Mouse (Mus musculus) hindbrain, embryonic 11.5 days (tissue): ENCODE measurements at regions not wholly inside any gene's neighbourhood (a gene's known extent, or its start where the extent isn't known, plus 50 kb on each side); places are given as distances from the start of the nearest gene placed in this dataset.

Experiments used
- ATAC-seq: fragments of 200-750 bp; cut with Nextera tagmentation; 2 replicates; pipeline ENCODE4 v1.8.0; 2017; ENCODE audit warnings: mild to moderate bottlenecking, moderate TSS enrichment, moderate library complexity; ENCODE audit not compliant: low FRiP score
- DNase-seq: peaks from one replicate; pipeline ENCODE4 v3.0.0-alpha.2; 2015; ENCODE audit warnings: low spot score
- H3K27ac ChIP-seq: fragments of 300-500 bp; sonication (generic); 2 replicates; pipeline ENCODE4 v1.5.1; 2014; ENCODE audit warnings: mild to moderate bottlenecking, low read depth, low read length
- H3K27me3 ChIP-seq: fragments of 300-500 bp; sonication (generic); 2 replicates; pipeline ENCODE4 v1.6.1; 2014; ENCODE audit warnings: mild to moderate bottlenecking, low read length, moderate library complexity, mixed read lengths; ENCODE audit not compliant: control insufficient read depth, insufficient read depth
- H3K36me3 ChIP-seq: fragments of 300-500 bp; sonication (generic); 2 replicates; pipeline ENCODE4 v1.6.1; 2014; ENCODE audit warnings: mild to moderate bottlenecking, low read length, moderate library complexity, mixed read lengths; ENCODE audit not compliant: control insufficient read depth, insufficient read depth
- H3K4me1 ChIP-seq: fragments of 300-500 bp; sonication (generic); replicated peaks from 2 replicates; pipeline ENCODE4 v1.6.1; 2014; ENCODE audit warnings: low read length, mixed read lengths; ENCODE audit not compliant: control insufficient read depth, insufficient read depth
- H3K4me2 ChIP-seq: fragments of 300-500 bp; sonication (generic); replicated peaks from 2 replicates; pipeline ENCODE4 v1.6.1; 2014; ENCODE audit warnings: mild to moderate bottlenecking, low read depth, low read length
- H3K4me3 ChIP-seq: fragments of 300-500 bp; sonication (generic); 2 replicates; pipeline ENCODE4 v1.5.1; 2014; ENCODE audit warnings: low read depth, low read length
- H3K9ac ChIP-seq: fragments of 300-500 bp; sonication (generic); 2 replicates; pipeline ENCODE4 v1.6.1; 2014; ENCODE audit warnings: low read depth, low read length
- H3K9me3 ChIP-seq: fragments of 300-500 bp; sonication (generic); 2 replicates; pipeline ENCODE4 v1.6.1; 2016; ENCODE audit warnings: low read length; ENCODE audit not compliant: control insufficient read depth
- WGBS: fragments of 180-500 bp; shearing (Covaris S2); extraction: QIAGEN DNeasy Blood & Tissue Kit; methylation state at CpG from one replicate; pipeline ENCODE4 v1.1.7; 2014; 5-methylcytosine and 5-hydroxymethylcytosine counted together

DNA sequence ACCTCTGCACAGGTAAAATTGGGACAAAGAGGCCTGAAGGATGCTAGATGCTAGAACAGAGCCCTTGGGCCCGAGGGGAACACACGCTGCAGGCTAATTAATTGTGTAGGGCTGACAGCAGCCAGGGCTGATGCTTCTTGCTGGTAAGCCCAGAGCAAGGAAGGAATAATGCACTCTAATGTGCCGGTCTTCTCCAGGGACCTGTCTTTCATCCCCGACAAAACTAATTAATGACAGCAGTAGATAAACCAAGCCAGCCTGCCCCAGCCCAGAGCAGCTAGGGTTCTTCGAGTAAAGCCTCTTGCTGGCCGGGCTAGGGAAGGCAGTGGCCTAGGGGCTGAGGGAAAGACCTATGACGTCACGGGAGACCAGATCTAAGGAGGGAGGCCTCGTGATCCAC is 124.1 kb upstream of the Unc5b start:
- H3K9ac ChIP-seq, result no peak overlapping the region
- H3K27ac ChIP-seq, result no peak overlapping the region
- WGBS, result 52% methylated on average over 9 of the region's 9 CpGs
- no peaks in the 10 kb centered on the region; the same call in 1 of the 2 replicates for H3K4me1 ChIP-seq
- no peak overlapping the region for H3K4me2 ChIP-seq
- DNase-seq (no peak), ATAC-seq (peak; percentile 79; the same call in 1 of the 2 replicates)
- H3K36me3 ChIP-seq, result no peaks in the 10 kb centered on the region
- H3K27me3 ChIP-seq, result no peaks in the 10 kb centered on the region
- H3K4me3 ChIP-seq, result no peak overlapping the region
- H3K9me3 ChIP-seq, result no peaks in the 10 kb centered on the region

DNA sequence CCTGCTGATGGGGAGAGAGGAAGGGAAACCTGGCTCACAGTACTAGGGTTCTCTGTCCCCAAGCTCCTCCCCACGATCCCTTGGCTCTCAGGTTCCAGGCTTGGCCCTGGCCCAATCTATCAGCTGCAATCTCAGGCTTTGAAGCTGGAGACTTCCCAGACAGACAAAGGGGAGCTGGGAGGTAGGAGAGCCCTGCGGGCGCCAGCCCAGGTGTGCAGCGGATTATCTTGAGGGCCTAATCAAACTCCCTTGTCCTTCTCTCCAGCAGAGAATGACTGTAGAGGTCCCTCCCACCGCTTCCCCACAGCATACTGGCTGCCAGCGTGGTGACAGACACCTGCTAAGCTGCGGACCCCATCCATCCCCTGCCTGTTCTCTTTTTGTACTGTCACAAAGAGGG is 121.1 kb upstream of the Unc5b start:
- H3K9me3 ChIP-seq, result no peaks in the 10 kb centered on the region
- no peaks in the 10 kb centered on the region for H3K27me3 ChIP-seq
- H3K36me3 ChIP-seq, result no peaks in the 10 kb centered on the region
- H3K4me1 ChIP-seq, result no peaks in the 10 kb centered on the region; the same call in 1 of the 2 replicates
- no peak overlapping the region for H3K4me3 ChIP-seq
- ATAC-seq, result no peak
- WGBS, result 14% methylated on average over 7 of the region's 7 CpGs
- no peak for DNase-seq
- no peak overlapping the region for H3K4me2 ChIP-seq
- no peak overlapping the region for H3K27ac ChIP-seq
- no peak overlapping the region for H3K9ac ChIP-seq

DNA sequence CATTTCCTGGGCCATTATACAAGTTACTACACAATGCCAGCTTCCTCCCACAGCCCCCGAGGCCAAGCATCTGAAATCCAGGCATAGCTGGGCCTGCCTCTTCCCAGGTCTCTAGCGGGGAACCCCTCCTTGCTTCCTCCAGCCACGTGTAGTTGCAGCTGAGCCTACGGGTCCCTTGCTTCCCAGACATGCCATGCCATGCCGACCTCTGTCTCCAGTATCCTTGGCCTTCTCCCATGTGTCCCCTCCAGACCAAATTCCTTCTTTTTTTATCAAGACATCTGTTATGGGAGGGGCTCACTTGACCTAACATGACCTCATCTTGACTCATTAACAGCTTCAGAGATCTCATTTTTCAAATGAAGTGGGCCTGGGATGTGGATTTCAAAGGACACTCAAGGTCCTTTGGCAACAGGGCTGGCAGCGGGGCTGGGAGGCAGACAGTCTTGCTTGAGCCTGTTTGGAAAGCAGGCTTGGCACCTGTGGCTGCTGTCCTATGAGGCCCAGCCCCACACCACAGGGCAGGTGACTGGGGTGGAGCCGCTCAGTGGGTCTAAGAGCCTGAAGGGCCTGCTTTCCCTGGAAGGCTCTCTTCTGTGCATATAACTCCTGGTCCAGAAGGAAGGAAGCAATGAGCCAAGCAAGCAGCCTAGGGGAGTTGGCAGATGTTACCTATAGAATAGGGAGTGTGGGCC is 117.7 kb upstream of the Unc5b start:
- H3K27me3 ChIP-seq, result 0 out of 2 replicates have a peak, but pooled peaks cover 3% of the 10 kb centered on the region
- WGBS, result 47% methylated on average over 7 of the region's 7 CpGs
- no peak overlapping the region for H3K4me2 ChIP-seq
- no peaks in the 10 kb centered on the region; the same call in 1 of the 2 replicates for H3K4me1 ChIP-seq
- no peaks in the 10 kb centered on the region for H3K9me3 ChIP-seq
- DNase-seq (no peak), ATAC-seq (no peak)
- H3K27ac ChIP-seq, result no peak overlapping the region
- no peaks in the 10 kb centered on the region for H3K36me3 ChIP-seq
- no peak overlapping the region for H3K9ac ChIP-seq
- H3K4me3 ChIP-seq, result no peak overlapping the region

DNA sequence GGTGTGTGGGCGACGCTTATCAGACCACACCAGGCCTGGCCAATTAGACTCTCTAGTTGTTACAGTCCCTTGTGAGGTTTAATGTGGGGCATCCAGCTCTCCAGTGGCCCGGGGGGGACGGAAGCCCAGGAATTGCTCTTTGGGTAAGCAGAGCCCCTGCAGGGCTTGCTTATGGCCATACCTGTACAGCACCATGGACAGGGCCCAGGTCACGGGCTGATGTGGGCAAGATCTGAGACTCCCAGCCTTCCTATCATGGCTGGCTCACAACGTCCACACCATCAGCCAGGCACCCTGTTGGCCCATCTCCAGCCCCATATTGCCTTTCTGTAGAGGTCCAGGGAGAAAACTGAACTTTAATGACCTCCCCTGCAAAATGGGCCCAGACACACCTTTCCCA is 111.7 kb upstream of the Unc5b start:
- 84% methylated on average over 6 of the region's 6 CpGs for WGBS
- no peak overlapping the region for H3K4me3 ChIP-seq
- H3K9me3 ChIP-seq, result no peaks in the 10 kb centered on the region
- H3K36me3 ChIP-seq, result no peaks in the 10 kb centered on the region
- no peaks in the 10 kb centered on the region for H3K4me1 ChIP-seq
- no peak overlapping the region for H3K27ac ChIP-seq
- no peak overlapping the region for H3K9ac ChIP-seq
- H3K27me3 ChIP-seq, result 0 out of 2 replicates have a peak, but pooled peaks cover 6% of the 10 kb centered on the region
- no peak overlapping the region for H3K4me2 ChIP-seq
- DNase-seq, result no peak
- no peak for ATAC-seq

DNA sequence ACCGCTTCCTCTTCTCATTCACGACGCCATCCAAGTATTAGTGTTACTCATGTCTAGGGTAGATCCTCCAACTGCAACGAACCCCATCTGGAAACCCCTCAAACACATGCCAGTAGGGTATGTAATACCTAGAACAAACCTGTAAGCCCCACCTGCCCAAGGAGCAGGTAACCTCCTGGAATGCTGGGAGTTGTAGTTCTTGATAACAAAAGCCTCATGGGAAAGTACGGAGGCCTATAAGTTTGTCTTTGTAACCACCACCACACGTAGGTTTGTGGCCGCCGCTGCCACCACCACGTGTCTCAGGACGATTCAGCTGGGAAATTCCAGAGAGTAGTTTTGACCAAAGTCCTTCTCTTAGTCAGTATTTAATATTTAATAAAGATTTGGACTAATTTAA is 107.4 kb upstream of the Unc5b start:
- peaks cover 9% of the 10 kb centered on the region; the same call in 1 of the 2 replicates for H3K4me1 ChIP-seq
- WGBS, result 91% methylated on average over 10 of the region's 10 CpGs
- no peak for ATAC-seq
- H3K9me3 ChIP-seq, result no peaks in the 10 kb centered on the region
- no peak overlapping the region for H3K9ac ChIP-seq
- H3K4me3 ChIP-seq, result no peak overlapping the region
- H3K27me3 ChIP-seq, result peaks cover 22% of the 10 kb centered on the region
- no peak for DNase-seq
- no peak overlapping the region for H3K4me2 ChIP-seq
- H3K36me3 ChIP-seq, result no peaks in the 10 kb centered on the region
- no peak overlapping the region for H3K27ac ChIP-seq

DNA sequence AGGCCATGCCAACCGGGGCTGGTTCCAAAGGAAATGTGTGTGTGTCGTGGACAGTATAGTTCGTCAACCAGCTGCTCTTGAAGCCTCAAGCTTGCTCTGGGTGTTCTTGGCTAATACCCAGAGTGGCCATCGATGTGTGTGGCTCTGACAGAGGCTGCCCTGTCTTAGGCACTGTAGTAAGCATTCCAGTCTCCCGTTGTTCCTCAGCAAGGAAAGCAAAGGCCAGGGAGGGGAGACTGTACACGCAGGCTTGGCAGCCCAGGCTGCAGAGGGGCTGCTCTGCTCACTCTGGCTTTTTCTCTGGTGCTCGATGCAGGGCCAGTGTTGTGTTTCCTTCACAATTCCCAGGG is 106.1 kb upstream of the Unc5b start:
- ATAC-seq (no peak), DNase-seq (no peak)
- peaks cover 9% of the 10 kb centered on the region; the same call in 1 of the 2 replicates for H3K4me1 ChIP-seq
- no peak overlapping the region for H3K4me3 ChIP-seq
- no peaks in the 10 kb centered on the region for H3K9me3 ChIP-seq
- H3K36me3 ChIP-seq, result no peaks in the 10 kb centered on the region
- no peak overlapping the region for H3K4me2 ChIP-seq
- H3K27ac ChIP-seq, result no peak overlapping the region
- 61% methylated on average over 7 of the region's 7 CpGs for WGBS
- H3K27me3 ChIP-seq, result peaks cover 21% of the 10 kb centered on the region
- H3K9ac ChIP-seq, result no peak overlapping the region

DNA sequence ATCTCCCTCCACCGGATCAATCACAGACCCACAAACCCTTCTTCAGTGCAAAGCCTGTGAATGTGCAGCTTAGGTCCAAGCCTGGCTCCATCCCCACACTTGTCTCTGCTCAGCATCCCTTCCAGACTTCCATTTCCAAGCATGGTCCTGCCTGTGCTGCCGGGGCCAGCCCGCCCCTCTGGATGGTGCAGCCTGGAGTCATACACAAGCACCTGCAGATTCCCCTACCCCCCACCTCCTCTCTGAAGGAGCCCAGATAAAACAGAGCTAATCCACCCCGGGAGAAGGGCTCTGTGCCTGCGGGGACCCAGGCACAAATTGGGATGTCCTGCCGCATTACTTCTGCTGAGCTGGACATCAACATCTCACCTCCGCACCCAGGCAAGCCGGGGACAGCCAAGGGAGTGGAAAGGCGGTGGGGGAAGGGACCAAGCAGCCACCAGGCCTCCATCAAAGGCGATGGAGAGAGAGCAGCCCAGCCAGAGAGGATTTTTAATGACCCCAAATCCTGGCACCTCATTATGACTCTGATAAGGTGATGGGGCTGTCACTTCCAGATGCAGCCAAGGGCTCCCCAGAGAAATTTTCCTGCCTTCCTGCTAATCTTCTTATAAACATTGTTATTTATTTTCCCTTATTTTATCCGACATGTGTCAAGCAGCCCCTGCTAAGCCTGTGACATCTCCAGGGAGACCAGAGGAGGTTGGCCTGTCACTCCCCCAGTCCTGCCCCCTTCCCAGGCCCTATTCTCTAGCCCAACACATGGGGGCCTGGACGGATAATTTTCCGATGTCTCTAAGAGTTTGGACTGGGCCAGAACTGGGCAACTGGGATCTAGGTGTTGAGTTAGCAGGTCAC is 105.5 kb upstream of the Unc5b start:
- no peak overlapping the region for H3K4me2 ChIP-seq
- H3K4me3 ChIP-seq, result no peak overlapping the region
- no peaks in the 10 kb centered on the region for H3K9me3 ChIP-seq
- H3K9ac ChIP-seq, result no peak overlapping the region
- DNase-seq (no peak), ATAC-seq (peak; percentile 61)
- H3K27ac ChIP-seq, result peak overlapping the region; percentile 30; the same call in 1 of the 2 replicates
- H3K27me3 ChIP-seq, result peaks cover 23% of the 10 kb centered on the region
- H3K4me1 ChIP-seq, result peaks cover 9% of the 10 kb centered on the region; the same call in 1 of the 2 replicates
- WGBS, result 21% methylated on average over 13 of the region's 13 CpGs
- H3K36me3 ChIP-seq, result no peaks in the 10 kb centered on the region

DNA sequence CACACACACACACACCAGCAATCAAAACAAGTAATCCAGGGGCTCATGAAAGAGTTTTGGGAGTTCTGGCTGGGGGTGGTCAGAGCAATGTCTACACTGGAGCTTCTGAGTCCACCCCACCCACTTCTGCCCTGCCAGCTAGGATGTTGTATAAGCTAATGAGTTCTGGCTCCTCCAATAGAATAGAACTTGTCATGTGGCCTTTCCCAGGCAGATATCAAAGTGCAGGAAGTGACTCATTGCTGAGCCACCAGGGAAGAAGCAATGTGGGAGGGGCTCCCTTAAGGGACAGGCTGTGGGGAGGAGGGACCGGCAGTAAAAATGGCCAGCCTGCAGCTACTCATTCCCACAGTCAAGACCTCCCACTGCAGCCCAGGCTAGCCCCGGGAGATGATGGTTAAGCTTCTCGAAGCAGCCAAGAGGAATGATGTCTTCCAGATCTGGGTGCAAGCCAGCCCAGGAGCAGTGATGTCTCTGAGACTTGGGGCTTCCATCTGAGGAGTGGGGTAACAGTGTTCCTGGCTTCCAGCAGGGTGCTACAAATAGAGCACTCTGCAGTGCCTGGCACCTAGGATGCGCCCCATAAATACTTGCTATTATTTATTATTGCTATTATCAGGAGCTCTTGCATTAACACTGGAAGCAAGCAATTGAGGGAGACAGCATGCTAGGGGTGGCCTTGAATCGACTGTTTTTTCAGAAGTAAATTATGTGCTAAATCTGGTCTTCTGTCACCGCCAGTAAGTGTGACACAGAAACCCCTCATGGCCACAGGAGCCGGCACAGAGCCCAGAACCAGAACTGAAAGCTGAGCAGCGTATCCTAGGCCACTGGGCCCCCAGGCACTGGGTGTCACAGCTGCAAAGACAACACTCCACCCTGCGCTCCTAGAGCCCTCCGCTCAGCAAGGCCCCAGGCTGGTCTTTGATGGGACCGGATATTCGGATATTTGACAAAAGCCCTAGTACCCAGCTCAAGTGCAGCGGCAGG is 103.2 kb upstream of the Unc5b start:
- Histone ChIP-seq H3K4me1 (peaks cover 14% of the 10 kb centered on the region; the same call in 1 of the 2 replicates), H3K36me3 (no peaks in the 10 kb centered on the region), H3K9ac (no peak overlapping the region), H3K27me3 (peaks cover 35% of the 10 kb centered on the region), H3K27ac (no peak overlapping the region), H3K4me3 (no peak overlapping the region), H3K4me2 (no peak overlapping the region), H3K9me3 (no peaks in the 10 kb centered on the region)
- ATAC-seq (peak; percentile 19; the same call in 1 of the 2 replicates), DNase-seq (no peak)
- WGBS, result 63% methylated on average over 13 of the region's 13 CpGs
